Mouse (Mus musculus) neural tube, embryonic 11.5 days (tissue): ENCODE data around the gene Zfp804a. TPM values are rescaled to one million over a fixed set of nuclear protein-coding genes. Genes with fewer than 3 reads are reported as not detected.

Source experiments
- ATAC-seq: fragments of 200-750 bp; cut with Nextera tagmentation; 2 replicates; pipeline ENCODE4 v1.8.0; 2017; ENCODE audit warnings: moderate number of reproducible peaks, mild to moderate bottlenecking, moderate TSS enrichment, moderate library complexity; ENCODE audit not compliant: insufficient read depth, low FRiP score, low TSS enrichment
- DNase-seq: peaks from one replicate; pipeline ENCODE4 v3.0.0-alpha.2; 2015; ENCODE audit warnings: low spot score
- H3K27ac ChIP-seq: fragments of 300-500 bp; sonication (generic); 2 replicates; pipeline ENCODE4 v1.5.1; 2014; ENCODE audit warnings: low read depth, mild to moderate bottlenecking, low read length
- H3K27me3 ChIP-seq: fragments of 300-500 bp; sonication (generic); 2 replicates; pipeline ENCODE4 v1.6.1; 2014; ENCODE audit warnings: mild to moderate bottlenecking, low read length, mixed read lengths; ENCODE audit not compliant: control insufficient read depth, insufficient read depth
- H3K36me3 ChIP-seq: fragments of 300-500 bp; sonication (generic); 2 replicates; pipeline ENCODE4 v1.6.1; 2014; ENCODE audit warnings: mild to moderate bottlenecking, low read length, moderate library complexity, mixed read lengths; ENCODE audit not compliant: control insufficient read depth, insufficient read depth
- H3K4me1 ChIP-seq: fragments of 300-500 bp; sonication (generic); 2 replicates; pipeline ENCODE4 v1.6.1; 2014; ENCODE audit warnings: low read length, mixed read lengths; ENCODE audit not compliant: control insufficient read depth, insufficient read depth
- H3K4me2 ChIP-seq: fragments of 300-500 bp; sonication (generic); 2 replicates; pipeline ENCODE4 v1.6.1; 2014; ENCODE audit warnings: low read depth, mild to moderate bottlenecking, moderate library complexity
- H3K4me3 ChIP-seq: fragments of 300-500 bp; sonication (generic); 2 replicates; pipeline ENCODE4 v1.5.1; 2014; ENCODE audit warnings: low read depth, low read length
- H3K9ac ChIP-seq: fragments of 300-500 bp; sonication (generic); 2 replicates; pipeline ENCODE4 v1.6.1; 2014; ENCODE audit warnings: mild to moderate bottlenecking, low read length
- H3K9me3 ChIP-seq: fragments of 300-500 bp; sonication (generic); 2 replicates; pipeline ENCODE4 v1.6.1; 2016; ENCODE audit warnings: low read length; ENCODE audit not compliant: control insufficient read depth
- WGBS: fragments of 180-500 bp; shearing (Covaris S2); extraction: QIAGEN DNeasy Blood & Tissue Kit; methylation state at CpG from one replicate; pipeline ENCODE4 v1.1.7; 2014; 5-methylcytosine and 5-hydroxymethylcytosine counted together
- polyA plus RNA-seq: library from polyadenylated mRNA; unstranded; fragments of >200 nt; fragmentation: Nextera tagmentation; extraction: Ambion mirVana; gene quantifications from 2 replicates; pipeline ENCODE4 v1.2.1, GENCODE M21; 2014

Gene Zfp804a
- polyA plus RNA-seq, 1 experiment from 2014 or later = 4.3 TPM

GRCm38 (mm10) chr2:82210605-82211004 lies 157.6 kb downstream of the Zfp804a start:
- 80% methylated on average over 1 of the region's 1 CpGs for WGBS
- H3K4me3 ChIP-seq = no peak overlapping the region
- DNase-seq = no peak

GRCm38 (mm10) chr2:82211972-82212371 lies 158.9 kb downstream of the Zfp804a start:
- no peaks in the 10 kb centered on the region for H3K27me3 ChIP-seq
- H3K4me3 ChIP-seq = no peak overlapping the region
- no peak overlapping the region for H3K27ac ChIP-seq
- H3K36me3 ChIP-seq = no peaks in the 10 kb centered on the region
- WGBS = 88% methylated on average over 1 of the region's 1 CpGs
- DNase-seq = no peak
- H3K4me2 ChIP-seq = no peak overlapping the region
- no peak for ATAC-seq
- H3K9me3 ChIP-seq = no peaks in the 10 kb centered on the region
- H3K4me1 ChIP-seq = no peaks in the 10 kb centered on the region
- no peak overlapping the region for H3K9ac ChIP-seq

More at GRCm38 (mm10) chr2:82210605-82211004, 157.6 kb downstream of the Zfp804a start:
- Histone ChIP-seq H3K27me3 (no peaks in the 10 kb centered on the region), H3K4me2 (no peak overlapping the region), H3K9ac (no peak overlapping the region), H3K27ac (no peak overlapping the region), H3K36me3 (no peaks in the 10 kb centered on the region), H3K4me1 (no peaks in the 10 kb centered on the region), H3K9me3 (no peaks in the 10 kb centered on the region)
- no peak for ATAC-seq

- H3K9me3 ChIP-seq = no peaks in the 10 kb centered on the region
Observed at GRCm38 (mm10) chr2:82217873-82218272, 164.9 kb downstream of the Zfp804a start.

DNA sequence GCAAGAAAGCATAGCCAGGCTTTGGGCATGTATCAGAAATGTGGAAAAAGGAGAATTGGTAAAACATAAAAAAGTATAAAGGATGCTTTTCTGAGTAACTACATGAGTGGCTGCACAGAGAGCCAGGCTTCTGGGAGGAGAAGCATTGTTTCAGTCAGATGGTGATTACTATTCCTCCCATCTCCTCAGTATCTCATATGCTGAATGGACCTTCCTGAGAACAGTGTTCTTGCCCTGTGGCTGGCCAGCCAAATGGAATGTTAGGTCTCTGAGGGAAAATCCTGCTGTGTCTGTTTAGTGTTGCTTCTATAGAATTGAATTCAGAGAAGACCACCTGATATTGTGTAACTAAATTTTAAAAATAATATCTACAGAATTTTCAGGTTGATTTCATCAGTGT lies 193.0 kb downstream of the Zfp804a start:
- H3K4me2 ChIP-seq = no peak overlapping the region
- H3K36me3 ChIP-seq = no peaks in the 10 kb centered on the region
- H3K9me3 ChIP-seq = no peaks in the 10 kb centered on the region
- H3K27me3 ChIP-seq = no peaks in the 10 kb centered on the region
- H3K9ac ChIP-seq = no peak overlapping the region
- no peak overlapping the region for H3K4me3 ChIP-seq
- no peak overlapping the region for H3K27ac ChIP-seq
- H3K4me1 ChIP-seq = no peaks in the 10 kb centered on the region
- no peak for ATAC-seq
- DNase-seq = no peak

More at GRCm38 (mm10) chr2:82217873-82218272, 164.9 kb downstream of the Zfp804a start:
- H3K4me1 ChIP-seq = no peaks in the 10 kb centered on the region
- DNase-seq (no peak), ATAC-seq (no peak)
- no peaks in the 10 kb centered on the region for H3K36me3 ChIP-seq
- H3K9ac ChIP-seq = no peak overlapping the region
- H3K4me3 ChIP-seq = no peak overlapping the region
- 85% methylated on average over 2 of the region's 2 CpGs for WGBS
- H3K27ac ChIP-seq = no peak overlapping the region
- H3K4me2 ChIP-seq = no peak overlapping the region
- no peaks in the 10 kb centered on the region for H3K27me3 ChIP-seq

DNA sequence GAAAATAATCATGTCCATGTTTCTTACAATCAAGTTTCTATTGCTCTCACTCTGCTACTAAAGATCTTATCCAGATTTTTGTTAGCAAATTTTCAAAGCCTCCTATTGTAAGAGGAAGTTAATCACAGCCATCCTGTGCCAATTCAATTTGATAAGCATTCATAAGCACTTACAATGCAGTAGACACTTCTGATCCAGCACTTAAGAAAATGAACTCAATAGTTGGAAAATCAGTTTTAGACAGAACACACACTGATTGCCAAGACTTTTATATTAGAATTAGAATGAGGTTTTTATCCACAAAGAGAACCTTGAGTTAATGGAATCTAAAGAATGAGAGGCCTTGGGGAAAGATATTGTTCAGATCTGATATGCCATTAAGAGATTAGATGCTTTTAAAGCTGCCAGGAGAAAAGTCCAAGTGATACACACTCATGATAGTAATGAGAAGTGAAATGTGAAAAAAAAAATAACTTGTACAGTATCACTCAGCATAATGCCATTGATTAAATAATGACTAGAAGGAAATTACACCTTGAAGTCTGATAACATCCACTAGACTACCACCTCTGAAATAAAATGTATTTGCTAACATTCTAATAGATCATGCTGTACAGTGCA lies 194.0 kb downstream of the Zfp804a start:
- ATAC-seq = no peak

DNA sequence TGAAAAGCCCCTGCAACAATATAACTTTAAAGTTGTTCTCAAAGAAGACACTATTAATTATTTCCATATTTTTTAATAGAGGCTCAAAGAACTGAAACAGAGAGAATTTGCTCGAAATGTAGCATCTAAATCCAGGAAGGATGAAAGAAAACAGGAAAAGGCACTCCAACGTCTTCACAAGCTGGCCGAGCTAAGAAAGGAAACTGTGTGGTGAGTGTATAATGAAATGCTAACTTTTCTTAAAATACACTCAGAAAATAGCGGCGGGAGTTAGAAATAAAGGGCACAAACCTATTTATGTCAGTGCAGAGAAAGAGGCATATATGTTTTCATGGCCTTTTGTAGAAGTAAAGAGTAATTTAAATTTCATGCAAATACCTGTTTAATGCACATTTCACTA lies 200.4 kb downstream of the Zfp804a start:
- 80% methylated on average over 5 of the region's 5 CpGs for WGBS
- no peak for ATAC-seq
- Histone ChIP-seq H3K27ac (no peak overlapping the region), H3K9me3 (no peaks in the 10 kb centered on the region), H3K27me3 (no peaks in the 10 kb centered on the region), H3K4me3 (no peak overlapping the region), H3K9ac (no peak overlapping the region), H3K4me2 (no peak overlapping the region), H3K36me3 (no peaks in the 10 kb centered on the region), H3K4me1 (no peaks in the 10 kb centered on the region)
- no peak for DNase-seq

More for the DNA sequence above, 194.0 kb downstream of the Zfp804a start:
- no peak overlapping the region for H3K4me3 ChIP-seq
- no peaks in the 10 kb centered on the region for H3K4me1 ChIP-seq
- no peak for DNase-seq
- H3K9ac ChIP-seq = no peak overlapping the region
- no peaks in the 10 kb centered on the region for H3K36me3 ChIP-seq
- no peaks in the 10 kb centered on the region for H3K9me3 ChIP-seq
- no peak overlapping the region for H3K4me2 ChIP-seq
- no peak overlapping the region for H3K27ac ChIP-seq
- no peaks in the 10 kb centered on the region for H3K27me3 ChIP-seq

DNA sequence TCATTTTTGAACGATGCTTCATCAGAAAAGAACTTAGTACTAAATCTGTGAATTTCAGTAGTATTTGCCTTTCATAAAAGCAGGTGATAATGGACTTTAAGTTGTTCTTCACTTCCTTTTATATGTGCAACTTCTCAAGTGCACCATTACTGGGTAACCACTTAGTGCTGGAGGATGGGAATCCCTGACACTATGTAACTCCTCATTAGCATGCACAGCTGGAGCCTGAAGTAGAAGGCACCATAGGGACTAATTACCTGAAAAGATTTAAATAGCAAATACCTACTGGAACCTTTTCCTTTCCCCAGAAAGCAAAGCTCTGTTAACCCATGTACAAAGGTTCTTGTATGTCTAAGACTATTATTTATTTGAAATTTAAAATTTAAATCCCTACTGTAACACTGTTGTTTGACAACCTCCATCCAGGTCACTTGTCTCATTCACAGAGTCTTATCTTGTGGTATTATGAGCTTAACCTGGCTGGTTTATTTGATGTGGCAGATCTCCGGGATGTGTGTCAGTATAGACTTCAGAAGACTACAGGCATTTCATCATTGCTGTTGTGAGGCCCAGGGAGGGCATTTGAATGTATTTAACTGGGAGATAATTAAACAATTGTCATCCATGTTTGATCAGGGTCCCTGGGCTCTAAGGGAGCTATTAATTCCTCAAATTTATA lies 229.7 kb downstream of the Zfp804a start:
- H3K4me3 ChIP-seq = no peak overlapping the region
- no peak overlapping the region for H3K4me2 ChIP-seq
- DNase-seq = no peak
- H3K9ac ChIP-seq = no peak overlapping the region
- H3K9me3 ChIP-seq = no peaks in the 10 kb centered on the region
- H3K27me3 ChIP-seq = no peaks in the 10 kb centered on the region
- H3K4me1 ChIP-seq = no peaks in the 10 kb centered on the region
- no peak for ATAC-seq
- WGBS = 81% methylated on average over 2 of the region's 2 CpGs
- no peak overlapping the region for H3K27ac ChIP-seq
- H3K36me3 ChIP-seq = no peaks in the 10 kb centered on the region

GRCm38 (mm10) chr2:82294932-82295493 lies 242.0 kb downstream of the Zfp804a start:
- H3K27ac ChIP-seq = no peak overlapping the region
- no peak for DNase-seq
- H3K9ac ChIP-seq = no peak overlapping the region
- no peaks in the 10 kb centered on the region for H3K27me3 ChIP-seq
- ATAC-seq = no peak
- no peaks in the 10 kb centered on the region for H3K36me3 ChIP-seq
- H3K4me2 ChIP-seq = no peak overlapping the region
- H3K4me3 ChIP-seq = no peak overlapping the region
- no peaks in the 10 kb centered on the region for H3K9me3 ChIP-seq
- WGBS = 85% methylated on average over 2 of the region's 2 CpGs
- H3K4me1 ChIP-seq = no peaks in the 10 kb centered on the region
